Mouse (Mus musculus): ENCODE measurements at regions not wholly inside any gene's neighbourhood (a gene's known extent, or its start where the extent isn't known, plus 50 kb on each side); places are given as distances from the start of the nearest gene placed in this dataset.

GRCm38 (mm10) chr6:84385696-84386095, 208.0 kb downstream of the Cyp26b1 start:
- Histone ChIP-seq H3K27me3 (ENCODE audit: control insufficient read depth, insufficient read depth, low read length, poor library complexity, severe bottlenecking) (no peaks in the 10 kb centered on the region), H3K36me3 (ENCODE audit: control insufficient read depth, insufficient read depth, low read length, poor library complexity, severe bottlenecking) (no peaks in the 10 kb centered on the region)
- DNase-seq (ENCODE audit: low read depth, low spot score): no peak

DNA sequence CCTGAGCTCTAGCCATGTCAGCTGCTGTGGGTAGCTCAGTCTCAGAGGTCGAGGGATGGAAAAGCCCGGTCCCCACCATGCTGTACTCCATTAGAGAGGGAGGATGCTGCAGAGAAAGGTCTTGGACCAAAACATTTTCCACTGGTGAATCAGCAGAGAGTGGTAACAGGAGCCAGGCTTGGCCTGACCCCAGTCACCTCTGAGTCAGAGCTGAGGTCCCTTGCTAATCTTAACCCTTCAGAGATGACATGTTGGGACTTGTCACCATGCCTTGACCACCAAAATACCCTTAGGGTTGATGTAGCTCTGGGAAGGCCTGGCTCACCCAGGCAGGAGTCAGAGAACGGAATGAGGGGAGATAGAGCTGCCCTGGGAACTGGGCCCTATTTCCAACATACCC, 210.0 kb downstream of the Cyp26b1 start:
- no peak for DNase-seq (ENCODE audit: low read depth, low spot score)
- H3K27me3 ChIP-seq (ENCODE audit: control insufficient read depth, insufficient read depth, low read length, poor library complexity, severe bottlenecking): no peaks in the 10 kb centered on the region
- no peaks in the 10 kb centered on the region for H3K36me3 ChIP-seq (ENCODE audit: control insufficient read depth, insufficient read depth, low read length, poor library complexity, severe bottlenecking)

- no peak for DNase-seq (ENCODE audit: low read depth, low spot score)
- no peaks in the 10 kb centered on the region for H3K36me3 ChIP-seq (ENCODE audit: control insufficient read depth, insufficient read depth, low read length, poor library complexity, severe bottlenecking)
- no peaks in the 10 kb centered on the region for H3K27me3 ChIP-seq (ENCODE audit: control insufficient read depth, insufficient read depth, low read length, poor library complexity, severe bottlenecking)
Measured at GRCm38 (mm10) chr6:84383141-84383540, 210.6 kb downstream of the Cyp26b1 start.

GRCm38 (mm10) chr6:84381571-84381970, 212.1 kb downstream of the Cyp26b1 start:
- Histone ChIP-seq H3K36me3 (ENCODE audit: control insufficient read depth, insufficient read depth, low read length, poor library complexity, severe bottlenecking) (no peaks in the 10 kb centered on the region), H3K27me3 (ENCODE audit: control insufficient read depth, insufficient read depth, low read length, poor library complexity, severe bottlenecking) (no peaks in the 10 kb centered on the region)
- no peak for DNase-seq (ENCODE audit: low read depth, low spot score)

DNA sequence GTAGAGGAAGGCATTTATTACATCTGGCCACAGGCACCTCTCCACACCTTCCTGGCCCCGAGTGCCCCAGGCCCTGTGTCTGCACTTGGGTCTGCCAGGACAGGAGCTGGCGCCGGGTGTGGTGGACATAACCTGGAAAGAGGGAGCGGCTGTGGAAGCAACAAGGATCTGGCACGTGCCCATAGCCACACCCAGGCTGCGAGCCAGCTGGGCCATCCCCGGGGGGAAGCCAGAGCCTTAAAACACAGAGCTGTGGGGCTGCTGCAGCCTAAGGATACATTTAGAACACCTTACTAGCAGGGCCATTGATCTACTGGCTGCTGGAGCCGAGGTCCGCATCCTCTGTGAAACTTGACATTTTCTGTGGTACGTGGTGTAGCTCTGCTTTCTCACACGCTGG, 217.0 kb downstream of the Cyp26b1 start:
- no peak for DNase-seq (ENCODE audit: low read depth, low spot score)
- no peaks in the 10 kb centered on the region for H3K27me3 ChIP-seq (ENCODE audit: control insufficient read depth, insufficient read depth, low read length, poor library complexity, severe bottlenecking)

DNA sequence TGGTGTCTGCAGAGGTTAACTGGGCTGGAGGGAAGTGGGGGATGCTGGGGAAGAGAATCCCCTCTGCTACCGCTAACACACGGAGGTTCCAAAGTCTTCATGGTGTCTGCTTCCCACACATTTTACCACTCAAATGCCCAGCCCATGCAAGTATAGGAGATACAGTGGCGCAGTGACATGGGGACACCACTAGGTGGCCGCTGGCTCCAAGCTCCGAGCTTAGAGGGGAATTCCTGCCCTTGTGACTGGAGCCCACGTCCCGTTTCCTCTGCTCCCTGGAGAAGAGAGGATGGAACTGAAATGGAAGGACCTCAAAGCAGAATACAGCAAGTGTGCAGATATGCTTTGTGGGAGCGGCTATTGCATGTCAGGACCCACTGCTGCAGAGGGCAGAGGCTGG, 218.2 kb downstream of the Cyp26b1 start:
- Histone ChIP-seq H3K27me3 (ENCODE audit: control insufficient read depth, insufficient read depth, low read length, poor library complexity, severe bottlenecking) (no peaks in the 10 kb centered on the region), H3K36me3 (ENCODE audit: control insufficient read depth, insufficient read depth, low read length, poor library complexity, severe bottlenecking) (no peaks in the 10 kb centered on the region)
- no peak for DNase-seq (ENCODE audit: low read depth, low spot score)

More for the DNA sequence above, 217.0 kb downstream of the Cyp26b1 start:
- H3K36me3 ChIP-seq (ENCODE audit: control insufficient read depth, insufficient read depth, low read length, poor library complexity, severe bottlenecking): no peaks in the 10 kb centered on the region

GRCm38 (mm10) chr6:84366365-84366764, 227.3 kb downstream of the Cyp26b1 start:
- no peaks in the 10 kb centered on the region for H3K27me3 ChIP-seq (ENCODE audit: control insufficient read depth, insufficient read depth, low read length, poor library complexity, severe bottlenecking)
- DNase-seq (ENCODE audit: low read depth, low spot score): no peak
- no peaks in the 10 kb centered on the region for H3K36me3 ChIP-seq (ENCODE audit: control insufficient read depth, insufficient read depth, low read length, poor library complexity, severe bottlenecking)

DNA sequence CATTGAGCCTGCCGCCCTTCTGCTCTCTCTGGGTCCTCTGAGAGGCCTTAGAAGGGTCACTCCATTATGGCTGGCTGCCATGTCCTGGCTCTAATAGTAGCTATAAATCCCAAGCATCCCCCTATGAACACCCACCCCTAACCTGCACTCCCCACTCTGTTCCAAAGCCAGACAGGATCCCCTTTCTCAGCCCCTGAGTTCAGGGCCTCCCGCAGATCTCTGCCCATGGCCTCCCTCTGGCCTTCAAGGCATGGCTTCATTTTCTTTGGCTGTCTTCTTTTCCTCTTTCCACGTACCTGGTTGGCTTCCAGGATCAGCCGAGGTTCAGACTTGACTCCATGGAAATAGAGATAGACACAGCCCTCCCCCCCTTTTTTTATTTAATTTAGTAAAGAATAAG, 227.8 kb downstream of the Cyp26b1 start:
- Histone ChIP-seq H3K36me3 (ENCODE audit: control insufficient read depth, insufficient read depth, low read length, poor library complexity, severe bottlenecking) (no peaks in the 10 kb centered on the region), H3K27me3 (ENCODE audit: control insufficient read depth, insufficient read depth, low read length, poor library complexity, severe bottlenecking) (no peaks in the 10 kb centered on the region)
- DNase-seq (ENCODE audit: low read depth, low spot score): no peak

DNA sequence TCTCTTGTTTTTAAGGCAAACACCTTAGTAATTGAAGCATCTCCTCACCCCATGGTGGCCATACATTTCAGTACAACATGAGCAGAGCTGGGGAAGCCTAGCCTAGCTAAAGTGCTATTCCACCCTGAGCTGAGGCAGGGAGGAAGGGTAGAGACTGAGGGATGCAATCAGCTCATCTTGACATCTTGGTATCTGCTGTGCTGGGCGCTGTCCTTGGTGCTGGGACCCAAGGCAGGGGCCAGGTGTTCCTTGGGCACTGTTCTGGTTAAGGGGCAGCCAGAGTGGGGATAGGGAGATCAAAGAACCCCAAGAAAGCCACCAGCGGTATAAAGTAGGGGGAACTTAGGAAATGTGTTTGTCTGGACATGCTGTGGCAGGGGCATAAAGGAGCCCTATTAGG, 228.7 kb downstream of the Cyp26b1 start:
- no peaks in the 10 kb centered on the region for H3K27me3 ChIP-seq (ENCODE audit: control insufficient read depth, insufficient read depth, low read length, poor library complexity, severe bottlenecking)
- DNase-seq (ENCODE audit: low read depth, low spot score): no peak
- H3K36me3 ChIP-seq (ENCODE audit: control insufficient read depth, insufficient read depth, low read length, poor library complexity, severe bottlenecking): no peaks in the 10 kb centered on the region

- DNase-seq (ENCODE audit: low read depth, low spot score): no peak
- Histone ChIP-seq H3K27me3 (ENCODE audit: control insufficient read depth, insufficient read depth, low read length, poor library complexity, severe bottlenecking) (no peaks in the 10 kb centered on the region), H3K36me3 (ENCODE audit: control insufficient read depth, insufficient read depth, low read length, poor library complexity, severe bottlenecking) (no peaks in the 10 kb centered on the region)
Measured at GRCm38 (mm10) chr6:84362331-84362730, 231.4 kb downstream of the Cyp26b1 start.

GRCm38 (mm10) chr6:84357911-84358310, 235.8 kb downstream of the Cyp26b1 start:
- H3K36me3 ChIP-seq (ENCODE audit: control insufficient read depth, insufficient read depth, low read length, poor library complexity, severe bottlenecking): no peaks in the 10 kb centered on the region
- H3K27me3 ChIP-seq (ENCODE audit: control insufficient read depth, insufficient read depth, low read length, poor library complexity, severe bottlenecking): no peaks in the 10 kb centered on the region
- no peak for DNase-seq (ENCODE audit: low read depth, low spot score)

DNA sequence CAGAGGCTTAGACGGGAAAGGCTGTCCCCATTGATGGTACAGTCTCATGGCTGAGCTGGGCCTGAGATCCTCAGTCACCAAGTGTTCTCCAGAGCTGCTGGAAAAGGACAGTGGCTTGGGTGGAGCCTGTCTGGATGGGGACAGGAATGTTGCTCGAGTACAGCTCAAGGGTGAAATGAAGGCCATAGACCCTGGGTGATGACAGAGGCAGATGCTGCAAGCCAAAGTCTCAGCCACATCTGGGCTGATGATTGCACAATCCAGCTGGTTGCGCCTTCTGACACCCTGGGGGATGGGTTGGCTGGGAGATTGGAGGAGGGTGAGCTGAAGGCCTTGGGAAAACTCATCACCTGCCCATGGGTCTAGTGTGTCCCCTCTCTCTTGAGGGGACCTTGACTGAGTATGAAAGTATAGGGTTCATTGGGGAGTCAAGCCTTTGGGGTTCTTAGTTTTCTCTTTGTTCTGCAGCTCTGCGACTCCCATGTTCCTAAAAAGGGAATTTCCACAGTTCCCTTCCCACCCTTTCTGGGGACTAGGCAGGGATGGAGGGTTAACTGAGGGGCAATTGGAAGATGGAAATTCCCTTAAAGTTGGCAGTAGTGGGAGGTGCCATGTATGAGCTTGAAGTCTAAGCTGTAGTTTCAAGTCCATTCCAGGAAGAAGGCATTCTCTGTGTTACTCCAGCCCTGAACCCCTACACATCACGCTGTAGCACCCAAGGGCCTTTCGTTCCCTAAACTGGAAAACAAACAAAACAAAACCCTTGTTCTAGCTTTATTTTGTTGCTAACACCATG, 240.1 kb downstream of the Cyp26b1 start:
- Histone ChIP-seq H3K36me3 (ENCODE audit: control insufficient read depth, insufficient read depth, low read length, poor library complexity, severe bottlenecking) (no peaks in the 10 kb centered on the region), H3K27me3 (ENCODE audit: control insufficient read depth, insufficient read depth, low read length, poor library complexity, severe bottlenecking) (no peaks in the 10 kb centered on the region)
- DNase-seq (ENCODE audit: low read depth, low spot score): no peak

- Histone ChIP-seq H3K27me3 (ENCODE audit: control insufficient read depth, insufficient read depth, low read length, poor library complexity, severe bottlenecking) (no peaks in the 10 kb centered on the region), H3K36me3 (ENCODE audit: control insufficient read depth, insufficient read depth, low read length, poor library complexity, severe bottlenecking) (no peaks in the 10 kb centered on the region)
- no peak for DNase-seq (ENCODE audit: low read depth, low spot score)
Measured at GRCm38 (mm10) chr6:84344936-84345335, 248.8 kb downstream of the Cyp26b1 start.

DNA sequence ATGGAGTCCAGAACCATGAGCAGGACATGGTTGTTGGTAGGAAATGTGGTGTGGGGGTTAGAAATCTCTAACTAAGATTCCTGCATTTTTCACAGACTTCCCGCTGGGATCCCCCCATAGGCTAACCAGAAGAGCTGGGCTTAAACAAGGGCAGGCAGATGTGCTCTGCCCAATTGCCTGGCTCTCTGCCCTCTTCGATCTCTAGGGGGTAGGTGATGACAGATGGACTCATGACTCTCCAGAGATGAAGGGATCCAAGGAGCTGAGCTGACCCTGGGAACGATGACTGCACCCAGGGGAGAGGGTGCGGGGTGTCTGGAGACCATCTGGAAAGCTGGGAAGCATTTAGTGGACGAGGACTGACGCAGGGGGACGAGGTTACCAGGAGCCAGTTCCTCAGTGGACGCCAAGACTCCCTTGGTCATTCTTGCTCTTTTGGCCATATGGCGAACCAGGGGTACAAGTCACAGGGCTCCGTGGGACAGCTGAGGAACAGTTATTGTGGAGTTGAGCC, 260.0 kb downstream of the Cyp26b1 start:
- DNase-seq (ENCODE audit: low read depth, low spot score): no peak
- no peaks in the 10 kb centered on the region for H3K27me3 ChIP-seq (ENCODE audit: control insufficient read depth, insufficient read depth, low read length, poor library complexity, severe bottlenecking)

GRCm38 (mm10) chr6:84329106-84329505, 264.6 kb downstream of the Cyp26b1 start:
- Histone ChIP-seq H3K36me3 (ENCODE audit: control insufficient read depth, insufficient read depth, low read length, poor library complexity, severe bottlenecking) (no peaks in the 10 kb centered on the region), H3K27me3 (ENCODE audit: control insufficient read depth, insufficient read depth, low read length, poor library complexity, severe bottlenecking) (no peaks in the 10 kb centered on the region)
- no peak for DNase-seq (ENCODE audit: low read depth, low spot score)

More for the DNA sequence above, 260.0 kb downstream of the Cyp26b1 start:
- no peaks in the 10 kb centered on the region for H3K36me3 ChIP-seq (ENCODE audit: control insufficient read depth, insufficient read depth, low read length, poor library complexity, severe bottlenecking)

DNA sequence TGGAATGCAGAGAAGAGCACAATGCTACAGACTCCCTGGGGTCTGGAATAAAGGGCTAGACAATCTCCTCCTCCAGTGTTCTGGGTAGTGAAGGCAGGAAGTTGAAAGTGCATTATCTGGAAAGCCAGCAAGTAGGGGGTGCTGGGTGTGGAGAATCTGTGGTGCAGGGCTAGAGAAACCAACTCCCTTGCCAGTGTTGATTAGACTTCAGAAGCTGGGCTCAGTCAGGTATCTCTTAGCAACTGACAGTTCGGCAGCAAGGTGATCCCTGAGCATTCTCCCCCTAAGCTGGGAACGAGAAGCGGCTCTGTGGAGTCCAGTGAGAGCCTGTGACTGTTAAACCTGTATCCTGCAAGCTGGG, 265.7 kb downstream of the Cyp26b1 start:
- no peak for DNase-seq (ENCODE audit: low read depth, low spot score)
- Histone ChIP-seq H3K36me3 (ENCODE audit: control insufficient read depth, insufficient read depth, low read length, poor library complexity, severe bottlenecking) (no peaks in the 10 kb centered on the region), H3K27me3 (ENCODE audit: control insufficient read depth, insufficient read depth, low read length, poor library complexity, severe bottlenecking) (no peaks in the 10 kb centered on the region)
